Mouse (Mus musculus): ENCODE data around the gene Cyp2j12. TPM values are rescaled to one million over a fixed set of nuclear protein-coding genes. Genes with fewer than 3 reads are reported as not detected.

The Cyp2j12 gene
- not detected for polyA plus RNA-seq (2017; shearing (Covaris generic))

DNA sequence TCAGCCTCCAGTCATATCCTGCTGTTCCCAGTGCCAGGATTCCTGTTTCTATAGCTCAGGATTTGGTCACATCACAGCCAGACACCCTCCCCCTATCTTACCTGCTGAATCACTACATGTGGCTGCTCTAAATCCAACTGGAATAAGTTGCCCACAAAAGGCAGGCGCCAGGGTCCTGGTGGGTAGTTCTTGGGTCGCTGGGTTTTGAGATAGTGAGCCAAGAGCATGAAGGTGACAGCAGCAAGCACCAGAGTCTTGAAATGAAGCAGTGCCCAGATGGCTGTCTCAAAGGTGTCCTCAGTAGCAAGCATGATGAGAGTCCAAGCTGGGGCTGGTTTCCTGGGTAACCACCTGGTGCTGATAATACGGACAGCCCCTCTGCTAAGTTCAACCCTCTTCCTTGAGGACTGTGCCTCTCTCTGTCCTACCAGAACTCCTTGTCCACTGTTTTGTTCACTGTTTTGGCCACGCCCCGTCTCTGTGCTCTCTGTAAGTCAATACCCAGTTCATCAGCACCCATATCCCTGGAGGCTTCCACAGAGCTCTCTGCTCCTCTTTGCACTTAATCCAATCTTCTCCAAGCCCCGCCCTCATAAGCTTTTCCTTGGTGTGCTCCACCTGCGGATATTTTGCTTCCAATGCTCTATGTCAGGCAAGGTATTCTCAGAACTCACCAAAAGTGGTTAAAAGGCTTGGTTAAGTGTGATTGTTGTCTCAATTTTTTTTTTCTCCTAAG is at the start of gene Cyp2j12:
Gene Cyp2j12, minus strand, starts transcription at position 421 of the 736 bp plus-strand sequence.

DNA sequence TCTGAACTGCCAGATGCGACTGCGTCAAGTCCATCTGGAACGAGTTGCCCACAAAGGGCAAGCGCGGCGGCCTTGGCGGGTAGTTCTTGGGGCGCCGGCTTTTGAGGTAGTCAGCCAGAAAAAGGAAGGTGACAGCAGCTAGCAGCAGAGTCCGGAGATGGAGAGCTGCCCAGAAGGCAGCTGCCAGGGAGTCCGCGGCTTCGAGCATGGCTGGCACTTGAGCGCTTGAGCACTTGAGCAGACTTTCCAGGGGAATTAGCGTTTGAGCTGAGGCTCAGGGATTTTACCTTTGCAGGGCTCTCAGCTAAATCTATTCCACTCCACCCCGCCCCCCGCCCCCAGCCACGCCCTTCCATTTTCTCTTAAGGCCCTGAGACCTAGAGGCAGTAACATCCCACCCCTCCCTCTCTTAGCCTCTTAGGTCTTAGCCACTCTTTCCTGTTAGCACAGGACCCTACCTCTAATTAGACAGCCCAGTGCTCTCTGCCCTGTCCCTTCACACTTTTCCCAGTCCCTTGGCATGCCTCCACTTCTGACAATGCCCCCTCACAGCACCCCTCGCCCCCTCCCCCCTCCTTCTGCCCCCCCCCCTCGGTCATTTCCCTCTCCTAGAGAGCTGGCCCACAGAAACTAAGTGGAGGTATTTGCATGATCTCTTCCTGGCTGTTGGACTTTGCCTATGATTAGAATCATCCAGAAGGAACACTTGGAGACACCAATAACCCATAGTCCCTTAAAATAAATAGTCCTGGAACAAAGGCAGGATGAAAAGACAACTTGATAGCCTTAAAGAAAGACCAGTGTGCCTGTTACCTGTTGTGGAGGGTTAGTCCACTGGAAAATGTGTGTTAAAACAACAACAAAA is 63.5 kb downstream of the Cyp2j12 start, which contains the start of gene Cyp2j13:
Gene Cyp2j13, minus strand, starts transcription at position 286 of the 865 bp plus-strand sequence.

Other genes starting within 250 kb of the Cyp2j12 start
- 5.3 TPM for gene Hook1, start 173.9 kb downstream of the Cyp2j12 start, polyA plus RNA-seq (2017; shearing (Covaris generic))
- not detected for gene Cyp2j13, start 63.6 kb downstream of the Cyp2j12 start, polyA plus RNA-seq (2017; shearing (Covaris generic))
- not detected for gene Cyp2j7, start 95.5 kb upstream of the Cyp2j12 start, polyA plus RNA-seq (2017; shearing (Covaris generic))
- gene Cyp2j11, start 207.5 kb upstream of the Cyp2j12 start, polyA plus RNA-seq (2017; shearing (Covaris generic)): not detected